Mouse (Mus musculus) heart, embryonic 16.5 days (tissue): ENCODE measurements around the gene Rpap1. TPM values are rescaled to one million over a fixed set of nuclear protein-coding genes. Genes with fewer than 3 reads are reported as not detected.
"Not testable (repeated sequence)": the region's sequence is repeated elsewhere in the genome, so short reads cannot be mapped to it uniquely, and the experiment has no call there.

Experiments used
- ATAC-seq: fragments of 200-750 bp; cut with Nextera tagmentation; replicated peaks from 2 replicates; pipeline ENCODE4 v1.8.0; 2017; ENCODE audit warnings: moderate number of reproducible peaks; ENCODE audit not compliant: insufficient read depth, low FRiP score; ENCODE audit errors: extremely low read depth
- H3K27ac ChIP-seq: fragments of 300-500 bp; sonication (generic); 2 replicates; pipeline ENCODE4 v1.5.1; 2014; ENCODE audit warnings: mild to moderate bottlenecking, low read length, control low read depth, moderate library complexity
- H3K27me3 ChIP-seq: fragments of 300-500 bp; sonication (generic); 2 replicates; pipeline ENCODE4 v1.6.1; 2014; ENCODE audit warnings: low read length, mixed read lengths; ENCODE audit not compliant: control insufficient read depth, insufficient read depth
- H3K36me3 ChIP-seq: fragments of 300-500 bp; sonication (generic); 2 replicates; pipeline ENCODE4 v1.6.1; 2014; ENCODE audit not compliant: control insufficient read depth, insufficient read depth
- H3K4me1 ChIP-seq: fragments of 300-500 bp; sonication (generic); 2 replicates; pipeline ENCODE4 v1.6.1; 2014; ENCODE audit warnings: low read length, mixed read lengths; ENCODE audit not compliant: control insufficient read depth, insufficient read depth
- H3K4me2 ChIP-seq: fragments of 300-500 bp; sonication (generic); 2 replicates; pipeline ENCODE4 v1.6.1; 2014; ENCODE audit warnings: low read depth, mild to moderate bottlenecking, control low read depth, low read length
- H3K4me3 ChIP-seq: fragments of 300-500 bp; sonication (generic); 2 replicates; pipeline ENCODE4 v1.5.1; 2014; ENCODE audit warnings: mild to moderate bottlenecking, control low read depth, low read length
- H3K9ac ChIP-seq: fragments of 300-500 bp; sonication (generic); 2 replicates; pipeline ENCODE4 v1.6.1; 2014; ENCODE audit warnings: low read length, control low read depth
- H3K9me3 ChIP-seq: fragments of 300-500 bp; sonication (generic); replicated peaks from 2 replicates; pipeline ENCODE4 v1.6.1; 2016; ENCODE audit warnings: low read length; ENCODE audit not compliant: control insufficient read depth
- WGBS: fragments of 180-500 bp; shearing (Covaris S2); extraction: QIAGEN DNeasy Blood & Tissue Kit; methylation state at CpG from one replicate; pipeline ENCODE4 v1.1.7; 2014; 5-methylcytosine and 5-hydroxymethylcytosine counted together
- polyA plus RNA-seq: library from polyadenylated mRNA; unstranded; fragments of >200 nt; fragmentation: Nextera tagmentation; extraction: Ambion mirVana; gene quantifications from 2 replicates; pipeline ENCODE4 v1.2.1, GENCODE M21; 2015

Gene Rpap1
- polyA plus RNA-seq, 1 experiment from 2014 or later, result 17.2 TPM

DNA sequence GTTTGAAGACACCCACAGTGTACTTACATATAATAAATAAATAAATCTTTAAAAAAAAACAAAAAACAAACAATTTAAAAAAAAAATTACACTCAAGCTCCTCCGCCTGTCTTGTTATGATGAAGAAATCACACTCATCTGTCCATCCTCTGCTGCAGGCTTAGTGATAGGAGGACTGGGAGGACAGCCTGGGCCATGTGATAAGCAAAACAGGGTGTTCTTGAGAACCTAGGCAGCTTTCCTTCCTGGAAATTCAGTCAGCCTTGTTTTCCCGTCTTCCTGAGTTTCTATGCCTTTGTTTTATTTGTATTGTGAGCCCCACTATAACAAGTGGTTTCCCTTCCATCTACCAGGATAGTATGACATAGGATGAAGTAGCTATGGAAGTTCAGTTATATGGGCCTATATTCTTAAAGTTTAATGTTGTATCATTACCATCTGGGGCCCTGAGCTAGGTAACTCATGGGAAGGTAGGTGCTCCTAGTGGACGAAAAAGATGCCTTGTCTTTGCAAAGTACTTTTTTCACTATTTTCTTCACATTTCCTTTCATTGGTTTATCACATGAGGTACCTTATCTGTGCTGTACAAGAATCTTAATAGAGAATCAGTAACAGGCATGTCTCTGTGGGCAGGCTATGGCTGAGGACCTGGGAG, 59.4 kb downstream of the Rpap1 start:
- no peak overlapping the region for H3K4me2 ChIP-seq
- H3K9me3 ChIP-seq, result no peaks in the 10 kb centered on the region
- H3K4me3 ChIP-seq, result no peak overlapping the region
- no peaks in the 10 kb centered on the region for H3K4me1 ChIP-seq
- H3K27ac ChIP-seq, result no peak overlapping the region
- ATAC-seq, result no peak
- WGBS, result 88% methylated on average over 3 of the region's 3 CpGs
- no peak overlapping the region for H3K9ac ChIP-seq
- H3K36me3 ChIP-seq, result peaks cover 55% of the 10 kb centered on the region
- no peaks in the 10 kb centered on the region for H3K27me3 ChIP-seq

- WGBS, result 92% methylated on average over 8 of the region's 8 CpGs
- H3K9me3 ChIP-seq, result no peaks in the 10 kb centered on the region
Measured at GRCm38 (mm10) chr2:119721070-119721469, 66.3 kb downstream of the Rpap1 start.

GRCm38 (mm10) chr2:119715868-119716267, 71.5 kb downstream of the Rpap1 start:
- peaks cover 43% of the 10 kb centered on the region for H3K36me3 ChIP-seq
- 89% methylated on average over 2 of the region's 2 CpGs for WGBS
- not testable (repeated sequence) for H3K4me3 ChIP-seq, H3K4me2 ChIP-seq, H3K27ac ChIP-seq, H3K27me3 ChIP-seq, ATAC-seq, H3K9me3 ChIP-seq, H3K9ac ChIP-seq, H3K4me1 ChIP-seq

More at GRCm38 (mm10) chr2:119721070-119721469, 66.3 kb downstream of the Rpap1 start:
- Histone ChIP-seq H3K4me3 (no peak overlapping the region), H3K4me2 (no peak overlapping the region), H3K9ac (no peak overlapping the region), H3K27ac (no peak overlapping the region), H3K27me3 (no peaks in the 10 kb centered on the region), H3K4me1 (no peaks in the 10 kb centered on the region), H3K36me3 (peaks cover 64% of the 10 kb centered on the region)
- no peak for ATAC-seq

Other genes starting within 250 kb of the Rpap1 start
- gene Exd1, start 239.9 kb downstream of the Rpap1 start, polyA plus RNA-seq, result 0.09 and 0.11 TPM in 2 replicates
- 52.3 and 52.5 TPM in 2 replicates for gene Chp1, start 239.8 kb downstream of the Rpap1 start, polyA plus RNA-seq
- 42.1 and 53.3 TPM in 2 replicates for gene Nusap1, start 169.2 kb downstream of the Rpap1 start, polyA plus RNA-seq
- gene Oip5, start 169.1 kb downstream of the Rpap1 start, polyA plus RNA-seq, result 20.5 and 23.2 TPM in 2 replicates
- 62.3 and 69.0 TPM in 2 replicates for gene Ndufaf1, start 124.7 kb downstream of the Rpap1 start, polyA plus RNA-seq
- gene Rtf1, start 112.5 kb downstream of the Rpap1 start, polyA plus RNA-seq, result 21.0 and 23.9 TPM in 2 replicates
- 1.7 and 2.7 TPM in 2 replicates for gene Itpka, start 45.2 kb downstream of the Rpap1 start, polyA plus RNA-seq
- gene Ltk, start 27.1 kb downstream of the Rpap1 start, polyA plus RNA-seq, result 0.22 TPM in 1 of 2 replicates, not detected in the other
- 5.1 and 8.0 TPM in 2 replicates for gene Tyro3, start 10.2 kb upstream of the Rpap1 start, polyA plus RNA-seq
- gene Mga, start 109.7 kb upstream of the Rpap1 start, polyA plus RNA-seq, result 14.9 and 17.8 TPM in 2 replicates
- gene Mapkbp1, start 185.2 kb upstream of the Rpap1 start, polyA plus RNA-seq, result 2.2 and 2.4 TPM in 2 replicates
- gene Jmjd7, start 239.9 kb upstream of the Rpap1 start, polyA plus RNA-seq, result 16.7 and 17.3 TPM in 2 replicates
- 2.0 and 2.2 TPM in 2 replicates for gene Gm28042, start 240.0 kb upstream of the Rpap1 start, polyA plus RNA-seq
- gene Pla2g4b, start 245.9 kb upstream of the Rpap1 start, polyA plus RNA-seq, result 1.8 and 2.3 TPM in 2 replicates